Mouse (Mus musculus) left cerebral cortex, postnatal 4 days (tissue): ENCODE data around the gene Fancf. TPM values are rescaled to one million over a fixed set of nuclear protein-coding genes. Genes with fewer than 3 reads are reported as not detected.

Experiments used
- DNase-seq: peaks from one replicate; pipeline ENCODE4 v3.0.0-alpha.2; 2022
- intact Hi-C: fragments of 180-260 bp; cut with DNase I; formaldehyde crosslinking; loops from one replicate; pipeline ENCODE4 v1.15.1; 2025
- total RNA-seq, 2 experiments: library from RNA; stranded (reverse); gene quantifications; 2 replicates each; pipeline ENCODE4 v1.2.3; 2021

Gene Fancf
- total RNA-seq, 2 experiments from 2014 or later = 6.6 to 7.1 TPM

DNA sequence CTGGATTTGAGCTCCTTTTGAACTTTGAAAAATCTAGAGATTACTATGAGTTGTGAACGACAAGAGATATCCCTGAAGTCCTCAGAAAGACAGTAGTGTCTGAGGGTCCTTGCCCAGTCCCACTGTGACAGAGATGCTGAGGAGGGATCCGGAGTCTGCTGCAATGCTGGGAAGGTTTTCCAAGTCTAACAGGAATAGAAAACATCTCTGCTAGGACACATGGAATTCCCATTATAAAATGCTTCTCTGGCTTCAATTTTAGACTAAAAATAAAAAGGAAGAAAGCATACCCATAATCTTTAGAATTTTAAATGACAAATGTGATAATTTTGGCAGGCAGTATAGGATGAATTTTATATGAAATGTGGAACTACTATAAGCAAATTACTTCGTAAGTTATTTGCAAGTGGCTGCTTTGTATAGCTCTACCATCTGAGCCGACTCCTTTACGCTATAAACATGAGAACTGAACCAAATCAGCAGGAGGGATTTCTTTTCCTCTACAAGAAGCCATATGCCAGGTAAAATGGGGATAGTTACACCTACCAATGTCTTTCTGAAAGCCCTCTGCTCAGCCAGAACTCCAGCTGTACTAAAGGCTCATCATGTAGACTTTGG, 10.1 kb downstream of the Fancf start:
- intact Hi-C loops = no loop called here
- no peak for DNase-seq

DNA sequence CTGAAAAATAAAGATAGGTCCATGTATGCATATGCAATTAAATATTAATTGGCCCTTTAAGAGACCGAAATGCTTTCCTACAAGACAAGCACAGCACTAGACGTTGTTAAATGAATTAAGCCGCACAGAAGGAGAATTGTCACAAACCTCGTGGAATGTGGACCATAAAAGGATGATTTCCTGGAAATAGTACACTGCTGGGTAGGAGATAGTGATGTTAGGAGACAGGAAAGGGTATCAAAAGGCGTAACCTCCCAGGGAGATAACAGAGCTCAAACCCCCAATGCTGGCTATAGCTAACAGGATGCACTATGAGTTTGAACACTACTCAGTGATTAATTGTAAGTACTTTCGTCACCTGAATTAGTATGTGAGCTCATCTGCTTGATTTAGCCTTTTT, 11.2 kb downstream of the Fancf start:
- intact Hi-C loops = no loop called here
- no peak for DNase-seq

DNA sequence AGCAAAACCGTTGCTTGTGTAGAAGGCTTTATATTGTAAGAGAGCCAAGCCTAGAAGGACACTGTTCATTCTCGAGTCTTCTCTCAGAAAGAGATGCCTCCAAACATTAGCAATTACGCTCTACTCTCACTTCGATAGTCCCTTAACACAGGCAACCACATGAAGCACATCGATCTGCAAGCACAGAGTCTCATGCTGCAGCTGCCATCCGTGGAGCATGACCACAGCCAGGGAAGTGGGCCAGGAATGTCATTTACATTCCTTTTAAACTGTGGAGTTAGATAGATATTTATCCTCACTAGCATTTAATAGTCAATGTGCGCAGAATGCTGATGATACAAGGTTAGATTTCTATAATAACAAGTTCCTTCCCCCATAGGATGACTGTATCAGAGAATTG, 21.6 kb downstream of the Fancf start:
- intact Hi-C loops = no loop called here
- no peak for DNase-seq

DNA sequence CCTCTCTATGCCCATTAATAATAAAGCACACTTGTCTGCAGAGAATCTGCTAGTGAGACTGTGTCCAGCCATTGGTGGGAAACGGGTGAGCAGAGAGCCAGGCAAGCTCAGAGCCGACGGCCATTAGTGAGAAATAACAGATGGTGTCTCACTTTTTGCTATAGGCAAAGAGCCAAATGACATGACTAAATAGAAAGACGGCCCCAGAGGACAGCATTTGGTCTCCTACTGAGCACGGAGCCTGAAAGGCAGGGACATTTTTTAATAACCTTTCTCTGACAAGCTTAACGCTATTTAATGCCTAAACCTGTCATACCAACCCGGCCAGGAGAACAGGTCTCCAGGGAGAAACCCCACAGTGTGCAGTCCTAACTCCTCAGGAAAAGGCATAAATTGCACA, 30.1 kb downstream of the Fancf start:
- DNase-seq = peak; percentile 58
- intact Hi-C loops = no loop called here

DNA sequence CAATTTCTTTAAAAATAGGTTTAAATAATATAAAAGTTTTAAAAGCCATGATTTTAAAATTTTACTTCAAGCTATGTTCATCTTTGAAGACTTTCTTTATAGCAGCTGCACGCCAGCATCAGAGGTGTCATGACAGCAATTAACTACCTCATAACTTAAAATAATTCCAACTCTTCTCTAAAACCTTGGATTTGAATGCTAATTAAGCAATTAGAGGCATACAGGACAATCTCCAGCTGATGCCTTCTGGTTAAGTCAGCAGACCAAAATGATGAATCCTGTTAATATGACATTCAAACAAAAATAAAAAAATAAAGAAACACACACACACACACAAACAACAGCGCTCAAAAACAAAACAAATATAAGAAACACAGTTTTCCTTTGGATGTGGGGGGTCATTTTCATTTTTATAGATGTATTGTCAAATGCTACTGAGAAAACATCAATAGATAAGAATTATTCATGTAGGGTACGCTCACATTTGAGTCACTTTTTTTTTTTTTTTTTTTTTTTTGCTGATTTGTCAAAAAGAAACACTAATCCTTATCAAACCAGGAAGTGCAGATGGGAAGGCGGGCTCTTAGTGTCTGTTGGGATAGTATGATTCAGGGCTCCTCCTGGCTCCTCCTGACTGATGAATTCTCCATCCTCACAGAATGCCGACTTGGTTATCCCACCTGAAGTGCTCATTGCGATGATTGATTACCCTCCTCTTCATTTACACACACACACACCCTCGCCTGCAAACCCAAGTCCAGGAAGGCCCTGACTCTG, 38.3 kb downstream of the Fancf start:
- intact Hi-C loops = no loop called here
- no peak for DNase-seq

- intact Hi-C loops = no loop called here
- DNase-seq = peak; percentile 68
Observed at GRCm38 (mm10) chr7:51821467-51821866, 40.6 kb downstream of the Fancf start.

DNA sequence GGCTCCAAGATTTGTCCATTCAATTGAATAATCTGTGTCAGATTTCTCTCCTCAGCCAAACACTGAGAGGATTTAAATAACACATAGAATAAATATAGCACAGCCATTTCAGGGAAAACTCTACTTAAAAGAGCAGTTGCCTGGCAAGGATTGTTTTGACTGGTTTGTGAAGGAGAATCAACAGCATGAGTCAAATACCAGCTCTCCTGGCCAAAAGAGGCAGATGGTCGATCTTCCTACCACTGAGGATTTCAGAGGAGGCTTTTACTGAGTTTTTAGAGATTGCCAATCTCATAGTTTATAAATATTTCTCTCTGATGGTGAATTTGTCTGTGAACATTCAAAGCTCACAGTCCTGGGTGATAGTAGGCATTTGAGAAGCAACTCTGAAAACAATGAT, 42.2 kb downstream of the Fancf start:
- intact Hi-C loops = no loop called here
- DNase-seq = peak; percentile 10

DNA sequence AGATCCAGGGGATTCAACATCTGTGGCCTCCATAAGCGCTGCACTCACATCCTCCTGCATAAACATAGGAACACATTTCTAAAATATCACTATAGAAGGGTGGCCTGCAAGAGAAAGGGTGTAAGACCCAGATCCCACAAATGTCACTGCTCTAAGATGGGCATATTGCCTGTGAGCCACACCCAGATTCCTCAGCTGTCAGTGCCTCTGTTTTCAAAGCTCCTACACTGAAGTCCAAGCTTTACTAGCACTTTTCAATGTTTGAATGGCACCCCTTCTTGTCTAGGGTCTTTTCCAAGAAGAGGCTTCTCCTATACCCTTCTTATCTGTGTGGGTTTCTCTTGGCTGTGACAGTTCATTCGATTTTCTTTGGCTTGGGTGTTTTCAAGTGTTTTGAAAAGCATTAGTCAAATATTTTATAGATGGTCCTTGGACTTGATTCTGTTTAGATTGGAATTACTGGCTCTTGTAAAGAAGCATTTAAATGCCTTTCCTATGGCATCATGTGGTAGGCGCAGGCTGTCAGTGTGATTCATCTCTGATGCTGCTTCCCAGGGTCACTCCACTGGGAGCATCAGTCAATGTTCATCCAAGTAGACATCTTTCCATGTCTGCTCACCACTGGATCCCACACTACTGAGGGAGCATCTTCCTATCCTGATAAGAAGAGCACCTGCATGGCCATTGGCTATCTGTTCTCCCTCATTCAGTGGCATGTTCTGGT, 43.7 kb downstream of the Fancf start:
- intact Hi-C loops = no loop called here
- no peak for DNase-seq

DNA sequence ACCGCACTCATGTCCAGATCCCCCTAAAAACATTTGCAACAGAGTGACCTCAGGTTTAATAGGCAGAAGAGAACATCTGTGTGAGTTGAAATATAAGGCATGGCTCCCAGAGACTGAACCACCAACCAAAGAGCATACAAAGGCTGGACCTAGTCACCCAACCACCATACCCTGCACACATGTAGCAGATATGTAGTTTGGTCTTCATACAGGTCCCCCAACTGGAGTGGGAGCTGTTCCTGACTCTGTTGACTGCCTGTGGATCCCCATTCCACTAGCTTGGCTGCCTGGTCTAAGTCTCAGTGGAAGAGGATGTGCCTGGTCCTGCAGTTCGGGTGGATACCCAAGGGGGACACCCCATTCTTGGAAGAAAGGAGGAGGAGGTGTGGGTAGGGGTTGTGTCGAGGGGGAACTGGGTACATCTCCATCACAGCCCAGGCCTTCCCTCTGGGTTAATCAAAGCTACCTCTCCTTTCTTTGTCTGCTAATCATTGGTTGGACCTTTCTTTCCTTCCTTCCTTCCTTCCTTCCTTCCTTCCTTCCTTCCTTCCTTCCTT, 45.7 kb downstream of the Fancf start:
- DNase-seq = no peak
- intact Hi-C loops = loop anchor here (2.0 kb wide), 1 partner anchor 196 kb away; no protein-coding TSS in a partner anchor

DNA sequence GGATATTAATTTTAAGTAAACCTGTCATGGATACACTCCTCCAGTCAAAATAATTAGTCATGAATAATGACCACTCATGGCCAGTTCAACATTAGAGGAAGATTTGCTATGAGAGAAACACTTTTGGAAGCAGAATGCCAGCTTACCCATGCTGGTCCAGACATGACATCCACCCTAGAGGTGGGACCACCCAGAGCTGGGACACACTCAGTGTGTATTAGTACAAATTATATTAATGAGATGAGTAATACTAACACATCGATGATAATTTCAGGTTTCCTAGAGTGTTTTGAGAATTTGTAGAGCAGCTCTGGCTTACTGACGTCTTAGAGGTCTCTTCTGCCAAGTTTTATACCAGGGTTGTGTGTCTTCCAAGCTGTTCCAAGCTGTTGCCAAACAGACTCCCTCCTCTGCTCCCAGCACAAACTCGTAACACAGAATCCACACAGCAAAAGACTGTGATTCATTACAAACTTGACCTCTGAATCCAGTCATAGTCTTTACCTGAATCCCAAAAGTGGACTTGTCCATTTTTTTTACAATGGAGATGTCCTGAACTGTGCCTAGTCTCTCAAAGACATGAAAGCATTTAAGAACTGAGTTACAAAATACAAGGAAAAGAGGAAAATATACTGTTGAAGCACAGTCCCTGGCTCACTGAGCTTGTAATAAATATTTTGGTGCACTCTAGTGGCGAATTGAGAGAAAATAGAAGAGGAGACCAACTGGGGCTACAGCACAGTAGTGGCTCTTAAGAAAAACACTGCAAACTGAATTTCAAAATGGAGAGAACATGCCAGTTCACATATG, 46.4 kb downstream of the Fancf start:
- intact Hi-C loops = loop anchor here (2.0 kb wide), 1 partner anchor 195 kb away; no protein-coding TSS in a partner anchor
- no peak for DNase-seq

Other genes starting within 250 kb of the Fancf start
- gene Slc17a6, start 240.3 kb downstream of the Fancf start, total RNA-seq = 10 to 100 TPM; 44.0 to 60.2 TPM
- 10 to 100 TPM; 10.5 to 13.5 TPM for gene Gas2, start 252 bp downstream of the Fancf start, total RNA-seq
- gene Svip, start 143.8 kb upstream of the Fancf start, total RNA-seq = 10 to 100 TPM; 17.4 to 21.8 TPM
- gene 1700015G11Rik, start 153.5 kb upstream of the Fancf start, total RNA-seq = not detected